Mouse (Mus musculus) cortical plate, adult 2 months (tissue): Measurements from ENCODE around the gene Dapk1.
"Not testable (repeated sequence)": the region's sequence is repeated elsewhere in the genome, so short reads cannot be mapped to it uniquely, and the experiment has no call there.

ENCODE experiments used
- CTCF ChIP-seq: fragments of 200-500 bp; IDR thresholded peaks from 2 replicates; pipeline ENCODE4 v1.5.1; 2011; ENCODE audit warnings: mild to moderate bottlenecking, control low read depth, low read length; ENCODE audit not compliant: insufficient read depth; ENCODE audit errors: extremely low read depth
- POLR2A ChIP-seq: fragments of 200-500 bp; IDR thresholded peaks from 2 replicates; pipeline ENCODE4 v1.6.1; 2011; ENCODE audit warnings: mild to moderate bottlenecking, low read length, control low read depth; ENCODE audit not compliant: insufficient read depth; ENCODE audit errors: extremely low read depth

DNA sequence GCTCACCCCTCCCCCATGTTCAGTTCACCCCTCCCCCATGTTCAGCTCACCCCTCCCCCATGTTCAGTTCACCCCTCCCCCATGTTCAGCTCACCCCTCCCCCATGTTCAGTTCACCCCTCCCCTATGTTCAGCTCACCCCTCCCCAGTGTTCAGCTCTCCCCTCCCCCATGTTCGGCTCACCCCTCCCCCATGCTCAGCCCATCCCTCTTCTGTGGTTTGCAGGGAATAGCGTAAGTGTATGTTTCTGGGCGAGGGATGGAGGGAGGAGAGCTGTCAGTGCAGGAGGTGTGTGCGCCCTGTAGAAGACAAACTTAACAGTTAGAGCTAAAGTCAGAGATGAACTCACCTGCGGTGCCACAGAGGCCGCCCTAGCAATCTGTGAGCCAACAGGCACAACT lies 9.2 kb downstream of the Dapk1 start:
- TF ChIP-seq CTCF, POLR2A: not testable (repeated sequence)
